23 mouse cellular contexts compared by ENCODE assay signal in genomic region chr11:44021638-44022037, GRCm38 (mm10).
A peak's percentile ranks its signal among the peaks of the same experiment; 100 is the strongest.
DNase-seq lines count a peak whose midpoint lies in the region; ATAC-seq and TF ChIP-seq lines count a peak whose summit lies in the region.
"Had no signal": no experiment of that assay in that cellular context is flagged by ENCODE, and none has a peak within 500 bp of the region (broad histone marks: within the 10 kb centered on the region; RNA-seq: fewer than 3 reads in every experiment).

No protein-coding gene starts in this region.

- H3K9me3 ChIP-seq in hindbrain, embryonic 16.5 days (ENCODE audit: control insufficient read depth, low read length), result no peaks in the 10 kb centered on the region
- H3K9me3 ChIP-seq in hindbrain, embryonic 14.5 days (ENCODE audit: control insufficient read depth, low read length), result no peaks in the 10 kb centered on the region
- H3K9me3 ChIP-seq: embryonic facial prominence, embryonic 10.5 days; G1E; heart, embryonic 10.5 days; hindbrain, embryonic 12.5 days had no signal

- TF ChIP-seq POLR2A in cerebellum, adult 2 months (IDR thresholded peaks at IDR 0.05; ENCODE audit: borderline replicate concordance, insufficient read depth, low read length), result no peak

- H3K27me3 ChIP-seq in cerebellum, adult 2 months (ENCODE audit: control insufficient read depth, insufficient read depth, low read length), result no peaks in the 10 kb centered on the region
- no peaks in the 10 kb centered on the region for H3K27me3 ChIP-seq in hindbrain, embryonic 16.5 days (replicated peaks; ENCODE audit: control insufficient read depth, insufficient read depth, low read length)
- H3K27me3 ChIP-seq in hindbrain, embryonic 14.5 days (ENCODE audit: control insufficient read depth, insufficient read depth, low read length), result no peaks in the 10 kb centered on the region
- H3K27me3 ChIP-seq: hindbrain, embryonic 12.5 days had no signal

- peak; percentile 38 to 42 for DNase-seq in cerebellum, adult 2 months
- no peak for DNase-seq in cerebellum, postnatal 4 days (ENCODE audit: low spot score in 2 of 2)
- peak; percentile 37 to 39 for DNase-seq in cerebellum, postnatal 36 days
- DNase-seq in cerebellum, adult 11 months, result no peak
- no peak for DNase-seq in hindbrain, embryonic 14.5 days (ENCODE audit: low spot score)
- peak; percentile 19 for DNase-seq in brain, adult 2 months (ENCODE audit: low read depth, low spot score)
- DNase-seq: adrenal gland, adult 8-10 months; adrenal gland, postnatal 36 days; B cell, adult 2 months; gastrocnemius, postnatal 10 days; heart, adult 18-20 months; heart, postnatal 10 days; heart, postnatal 4 days; kidney, adult 8-10 months had no signal

- no peaks in the 10 kb centered on the region for H3K36me3 ChIP-seq in hindbrain, embryonic 16.5 days (ENCODE audit: control insufficient read depth, insufficient read depth, low read length)
- no peaks in the 10 kb centered on the region for H3K36me3 ChIP-seq in hindbrain, embryonic 14.5 days (replicated peaks; ENCODE audit: control insufficient read depth, insufficient read depth)
- H3K36me3 ChIP-seq: embryonic facial prominence, embryonic 10.5 days; G1E; heart, embryonic 10.5 days; hindbrain, embryonic 12.5 days had no signal

- H3K4me3 ChIP-seq in cerebellum, adult 2 months (replicated peaks; ENCODE audit: insufficient read depth, low read depth, low read length), result no peak overlapping the region
- no peak overlapping the region for H3K4me3 ChIP-seq in hindbrain, embryonic 16.5 days (ENCODE audit: low read length)
- H3K4me3 ChIP-seq in hindbrain, embryonic 14.5 days (replicated peaks; ENCODE audit: low read length), result no peak overlapping the region
- H3K4me3 ChIP-seq: embryonic facial prominence, embryonic 10.5 days; heart, embryonic 10.5 days; hindbrain, embryonic 12.5 days had no signal

- H3K27ac ChIP-seq in cerebellum, adult 2 months (ENCODE audit: insufficient read depth, low read length), result no peak overlapping the region
- H3K27ac ChIP-seq in hindbrain, embryonic 16.5 days (ENCODE audit: low read depth, low read length), result no peak overlapping the region
- no peak overlapping the region for H3K27ac ChIP-seq in hindbrain, embryonic 14.5 days
- H3K27ac ChIP-seq: embryonic facial prominence, embryonic 10.5 days; heart, embryonic 10.5 days; hindbrain, embryonic 12.5 days had no signal

- no peak overlapping the region for H3K4me2 ChIP-seq in hindbrain, embryonic 16.5 days (ENCODE audit: low read length)
- no peak overlapping the region for H3K4me2 ChIP-seq in hindbrain, embryonic 14.5 days (replicated peaks)
- H3K4me2 ChIP-seq: hindbrain, embryonic 12.5 days had no signal

- no peak overlapping the region for H3K9ac ChIP-seq in hindbrain, embryonic 16.5 days (ENCODE audit: low read depth, low read length)
- H3K9ac ChIP-seq in hindbrain, embryonic 14.5 days, result no peak overlapping the region
- H3K9ac ChIP-seq: hindbrain, embryonic 12.5 days had no signal

- peak; percentile 69; the same call in 1 of the 2 replicates for ATAC-seq in hindbrain, embryonic 16.5 days
- no peak for ATAC-seq in hindbrain, embryonic 14.5 days (ENCODE audit: low FRiP score)
- ATAC-seq: CD4-positive, CD25-positive, alpha-beta regulatory T cell, adult 4 months; forebrain, embryonic 16.5 days; inflammation-experienced regulatory T-cells, adult 6 months; intestine, postnatal 0 days had no signal

- TF ChIP-seq CTCF in cerebellum, adult 2 months (IDR thresholded peaks at IDR 0.05; ENCODE audit: borderline replicate concordance, insufficient read depth, low read depth, low read length), result no peak

- 23% methylated on average over 4 of the region's 4 CpGs for WGBS in cerebellum, adult 2 months
- 73% methylated on average over 4 of the region's 4 CpGs for WGBS in hindbrain, embryonic 16.5 days
- 63% methylated on average over 4 of the region's 4 CpGs for WGBS in hindbrain, embryonic 14.5 days

- H3K4me1 ChIP-seq in cerebellum, adult 2 months (ENCODE audit: control insufficient read depth, insufficient read depth, low read length), result no peaks in the 10 kb centered on the region
- H3K4me1 ChIP-seq in hindbrain, embryonic 16.5 days (ENCODE audit: control insufficient read depth, insufficient read depth, low read depth, low read length), result no peaks in the 10 kb centered on the region; the same call in 1 of the 2 replicates
- H3K4me1 ChIP-seq in hindbrain, embryonic 14.5 days (replicated peaks; ENCODE audit: control insufficient read depth, insufficient read depth, low read length), result no peaks in the 10 kb centered on the region
- H3K4me1 ChIP-seq: embryonic facial prominence, embryonic 10.5 days; hindbrain, embryonic 12.5 days had no signal

Comparison
In these comparisons a context has a peak if more than half of its experiments do, and no peak if none do; other contexts are left out.
1. DNase-seq: peak in cerebellum, adult 2 months (2 of 2), cerebellum, postnatal 36 days (2 of 2) and brain, adult 2 months (single experiment); none in cerebellum, postnatal 4 days (0 of 2), cerebellum, adult 11 months (single experiment) and hindbrain, embryonic 14.5 days (single experiment).